8 mouse cellular contexts compared by ENCODE assay signal in genomic region chr6:54430221-54430620, GRCm38 (mm10). TPM values are rescaled to one million over a fixed set of nuclear protein-coding genes. Genes with fewer than 3 reads are reported as not detected.
DNase-seq lines count a peak whose midpoint lies in the region; ATAC-seq lines count a peak whose summit lies in the region.

No protein-coding gene starts in this region.

- peak overlapping the region; percentile 88 for H3K4me3 ChIP-seq in megakaryocyte, embryonic 14.5 days (replicated peaks)
- peak overlapping the region; percentile 49 for H3K4me3 ChIP-seq in liver, embryonic 13.5 days (replicated peaks)

- peaks cover 22% of the 10 kb centered on the region for H3K4me1 ChIP-seq in megakaryocyte, embryonic 14.5 days
- peaks cover 6% of the 10 kb centered on the region; the same call in 1 of the 2 replicates for H3K4me1 ChIP-seq in liver, embryonic 13.5 days (replicated peaks)

- ATAC-seq in megakaryocyte, adult 5-6 weeks (ENCODE audit: poor library complexity, severe bottlenecking): no peak
- no peak for ATAC-seq in liver, embryonic 13.5 days (ENCODE audit: low read depth)

- H3K27ac ChIP-seq in liver, embryonic 13.5 days: no peak overlapping the region

- 0 out of 2 replicates have a peak, but pooled peaks cover 6% of the 10 kb centered on the region for H3K9me3 ChIP-seq in megakaryocyte, embryonic 14.5 days
- H3K9me3 ChIP-seq in liver, embryonic 13.5 days (replicated peaks): no peaks in the 10 kb centered on the region

- no peaks in the 10 kb centered on the region for H3K36me3 ChIP-seq in megakaryocyte, embryonic 14.5 days (replicated peaks; ENCODE audit: low read length)
- H3K36me3 ChIP-seq in liver, embryonic 13.5 days: no peaks in the 10 kb centered on the region

- WGBS in liver, embryonic 13.5 days (ENCODE audit: insufficient replicate concordance): 17% methylated on average over 7 of the region's 7 CpGs

- H3K4me2 ChIP-seq in liver, embryonic 13.5 days: peak overlapping the region; percentile 63

- H3K9ac ChIP-seq in liver, embryonic 13.5 days: no peak overlapping the region

- peak; percentile 16 for DNase-seq in adrenal gland, postnatal 10 days
- no peak for DNase-seq in adrenal gland, postnatal 36 days
- DNase-seq in liver, embryonic 13.5 days: no peak
- no peak for DNase-seq in ovary, postnatal 36 days (ENCODE audit: low spot score)
- no peak for DNase-seq in gastrocnemius, adult 18-20 months (ENCODE audit: low spot score)
- no peak for DNase-seq in thymus, postnatal 25 days

- peaks cover 79% of the 10 kb centered on the region for H3K27me3 ChIP-seq in megakaryocyte, embryonic 14.5 days (replicated peaks)
- peaks cover 46% of the 10 kb centered on the region for H3K27me3 ChIP-seq in liver, embryonic 13.5 days

RNA-seq across cellular contexts. Expression of gene Wipf3, which starts 0.8 kb away (rescaled TPM):
- 1 to 10 TPM; 4.6 to 8.2 TPM for total RNA-seq in adrenal gland, postnatal 10 days (2021)
- total RNA-seq in adrenal gland, postnatal 36 days (2021): 1 to 10 TPM in 1 of 2 experiments, under 1 TPM in 1; 0.99 to 1.4 TPM
- 1.1 and 7.2 TPM in 2 replicates for polyA plus RNA-seq in megakaryocyte, embryonic 14.5 days (2012; ENCODE audit: insufficient read depth, low replicate concordance)
- total RNA-seq in megakaryocyte, adult 5-6 weeks (2015): not detected in 2 replicates
- total RNA-seq in megakaryocyte, adult 5-6 weeks (2017): 0.04 TPM in 1 of 2 replicates, not detected in the other
- polyA plus RNA-seq in liver, embryonic 13.5 days (2015; fragmentation: Nextera tagmentation; extraction: Ambion mirVana): 0.07 and 0.08 TPM in 2 replicates
- 10 to 100 TPM; 12.5 to 13.7 TPM for total RNA-seq in gastrocnemius, adult 18-20 months (2021)
